Mouse (Mus musculus): ENCODE measurements around the gene Pik3r3.
A peak's percentile ranks its signal among the peaks of the same experiment; 100 is the strongest.
"Not testable (repeated sequence)": the region's sequence is repeated elsewhere in the genome, so short reads cannot be mapped to it uniquely, and the experiment has no call there.

Pik3r3 gene

DNA sequence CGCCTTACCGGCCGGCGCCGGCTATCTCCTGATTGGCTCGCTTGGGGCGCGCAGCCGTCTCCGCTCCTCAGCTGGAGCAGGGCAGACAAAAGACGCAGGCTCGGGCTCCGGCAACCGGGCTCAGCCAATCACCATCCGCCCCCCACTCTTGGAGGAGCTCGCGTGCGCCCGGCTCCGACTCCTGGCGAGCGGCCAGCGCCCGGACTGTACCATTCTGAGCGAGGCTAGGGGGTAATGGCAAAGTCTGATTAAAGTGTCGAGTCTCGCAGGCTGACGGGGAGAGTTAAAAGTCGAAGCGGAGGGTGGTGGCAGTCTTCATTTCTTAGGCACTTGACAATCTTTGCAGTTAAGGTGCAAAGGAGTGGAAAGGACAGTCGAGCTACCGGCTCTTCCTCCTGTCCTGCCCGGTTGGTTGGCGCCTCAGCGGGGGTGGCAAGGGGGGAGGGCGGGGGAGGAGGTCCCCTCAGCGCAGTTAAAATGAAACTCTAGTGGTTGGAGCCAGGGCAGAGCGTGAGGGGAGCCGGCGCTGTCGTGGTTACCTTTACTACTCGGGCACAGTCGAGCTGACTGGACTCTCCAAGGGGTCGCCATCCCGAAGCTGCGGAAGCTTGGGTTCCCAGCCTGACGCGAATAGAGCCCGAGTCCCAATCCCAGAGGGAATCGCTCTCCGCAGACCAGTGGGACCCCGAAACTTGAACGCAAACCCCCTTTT is at the start of gene Pik3r3:
Gene Pik3r3, plus strand, starts transcription at position 479 of the 712 bp plus-strand sequence.
- DNase-seq (ENCODE audit: low spot score in 2 of 2) = peak; percentile 97 to 98

DNA sequence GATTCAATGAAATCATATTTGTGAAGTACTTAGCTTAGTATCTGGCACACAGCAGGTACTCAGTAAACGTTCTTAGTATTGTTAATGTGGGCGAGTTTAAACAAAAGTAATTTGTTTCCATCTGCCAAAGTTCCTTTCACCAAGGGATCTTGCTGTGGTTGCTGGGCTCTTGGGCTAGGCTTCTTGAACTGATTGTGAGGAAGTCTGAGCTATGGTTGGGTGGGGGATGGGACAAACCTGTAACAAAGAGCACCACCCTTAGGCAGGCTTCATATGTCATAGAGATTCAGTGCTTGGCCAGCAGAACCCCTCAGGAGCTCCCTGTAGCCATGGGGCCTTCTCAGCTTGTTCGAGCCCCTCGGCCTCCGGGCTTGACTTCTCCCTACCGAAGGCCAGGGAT is 48.3 kb upstream of the Pik3r3 start, which contains the start of the genes 1700042G07Rik and Gm49337:
Gene 1700042G07Rik, plus strand, starts transcription at position 301 of the 400 bp plus-strand sequence.
Gene Gm49337, plus strand, starts transcription at position 313 of the 400 bp plus-strand sequence.
- DNase-seq (ENCODE audit: low spot score in 2 of 2) = no peak

DNA sequence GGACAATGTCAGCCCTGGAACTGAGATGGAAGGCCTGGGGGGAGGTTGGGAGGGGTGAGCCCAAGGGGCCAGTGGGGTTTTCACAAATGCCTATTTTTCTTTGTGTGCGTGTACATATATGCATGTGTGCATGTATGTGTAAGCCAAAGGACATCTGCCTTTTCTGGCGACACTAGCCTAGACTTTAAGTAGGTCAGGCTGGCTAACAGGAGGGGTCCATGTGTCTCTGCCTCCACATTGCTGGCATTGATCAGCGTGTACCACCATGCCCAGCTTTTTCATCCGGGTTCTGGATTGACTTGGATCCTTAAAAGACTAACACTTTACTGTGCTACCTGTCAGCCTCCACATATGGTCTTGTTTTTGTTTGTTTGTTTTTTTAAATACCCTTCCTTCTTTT is 47.7 kb upstream of the Pik3r3 start:
- no peak for DNase-seq (ENCODE audit: low spot score in 2 of 2)

DNA sequence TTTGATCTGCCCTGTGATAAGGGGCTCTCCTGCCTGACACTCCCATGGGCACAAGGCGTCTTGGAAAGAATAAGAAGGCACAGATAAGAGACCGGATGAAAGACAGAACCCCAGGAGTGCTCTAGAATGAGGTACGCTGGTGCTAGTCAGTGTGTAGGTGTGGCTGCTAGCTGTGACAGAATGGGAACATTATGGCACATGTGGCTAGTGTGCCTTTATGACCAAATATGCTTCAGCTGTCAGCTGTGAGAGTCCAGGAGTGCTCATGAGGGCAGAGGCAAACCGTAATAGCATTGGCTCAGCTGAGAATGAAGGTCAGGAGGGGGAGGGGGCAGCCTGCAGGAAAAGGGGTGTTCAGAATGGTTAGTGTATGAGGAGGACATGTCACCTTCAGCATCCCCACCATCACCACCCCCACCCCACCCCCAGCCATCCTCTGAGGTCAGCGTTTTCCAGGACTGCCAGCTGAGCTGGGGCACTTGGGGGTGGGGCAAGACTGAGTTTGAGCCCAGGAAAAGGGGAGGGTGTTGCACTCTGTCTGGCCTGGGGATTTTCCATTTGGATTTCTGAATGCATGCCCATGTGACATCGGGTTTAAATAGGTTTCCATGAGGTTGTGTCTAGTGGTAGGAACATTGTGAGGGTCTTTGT is 46.8 kb upstream of the Pik3r3 start:
- DNase-seq (ENCODE audit: low spot score in 2 of 2) = no peak

DNA sequence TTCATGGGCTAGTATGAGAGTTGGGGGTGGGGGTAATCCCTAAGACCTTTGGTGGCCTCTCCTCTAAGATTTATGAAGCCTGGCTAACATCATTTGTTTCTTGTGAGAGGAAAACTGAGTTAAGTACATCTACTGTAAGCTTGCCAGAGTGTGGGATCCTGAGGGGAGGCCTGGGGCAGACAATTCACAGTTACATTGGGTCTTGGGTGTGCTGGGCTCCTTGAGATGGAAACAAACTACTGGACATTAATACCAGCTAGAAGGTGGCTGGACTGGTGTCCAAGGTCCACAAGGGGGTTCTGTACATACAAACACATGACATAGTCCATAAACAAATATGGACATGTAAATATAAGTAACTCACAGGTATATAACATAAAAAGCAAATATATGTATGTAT is 46.3 kb upstream of the Pik3r3 start:
- DNase-seq (ENCODE audit: low spot score in 2 of 2) = no peak

DNA sequence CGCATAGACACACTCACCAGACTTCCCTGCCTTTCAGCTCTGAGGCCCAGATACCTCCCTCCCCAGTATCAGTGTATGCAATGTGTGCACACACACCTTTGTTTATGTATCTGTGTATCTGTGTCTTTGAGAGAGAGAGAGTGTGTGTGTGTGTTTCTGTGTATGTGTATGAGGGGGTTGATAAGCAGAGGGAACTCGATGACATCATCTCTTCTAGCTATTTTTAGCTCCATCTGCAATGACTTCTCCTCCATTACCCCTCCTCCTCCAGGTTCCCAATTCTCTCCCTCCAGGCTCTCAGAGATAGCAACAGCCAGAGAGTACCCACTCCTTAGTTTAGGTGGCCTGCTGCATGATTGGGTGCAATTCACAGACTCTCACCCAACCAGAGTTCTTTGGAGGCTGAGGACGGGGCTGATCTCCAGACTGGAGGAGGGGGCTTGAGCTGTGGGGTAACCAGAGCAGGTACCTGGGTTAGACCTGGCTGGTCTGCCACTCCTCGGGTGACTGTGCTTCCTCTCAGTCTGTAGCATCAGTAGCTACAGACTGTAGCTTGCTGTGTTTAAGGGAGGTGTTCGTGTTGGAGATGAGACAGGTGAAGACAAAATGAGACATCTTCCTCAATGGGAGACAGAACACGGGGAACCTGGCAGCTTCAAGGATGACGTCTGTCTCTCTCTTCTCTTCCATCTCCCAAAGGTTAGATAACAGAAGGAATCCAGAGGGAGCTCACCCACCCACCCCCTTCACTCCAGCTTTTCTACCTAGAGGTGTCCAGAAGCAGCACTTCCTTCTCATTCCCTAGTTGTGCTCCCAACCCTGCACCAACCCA is 45.5 kb upstream of the Pik3r3 start:
- peak; percentile 44 to 76 for DNase-seq (ENCODE audit: low spot score in 2 of 2)

DNA sequence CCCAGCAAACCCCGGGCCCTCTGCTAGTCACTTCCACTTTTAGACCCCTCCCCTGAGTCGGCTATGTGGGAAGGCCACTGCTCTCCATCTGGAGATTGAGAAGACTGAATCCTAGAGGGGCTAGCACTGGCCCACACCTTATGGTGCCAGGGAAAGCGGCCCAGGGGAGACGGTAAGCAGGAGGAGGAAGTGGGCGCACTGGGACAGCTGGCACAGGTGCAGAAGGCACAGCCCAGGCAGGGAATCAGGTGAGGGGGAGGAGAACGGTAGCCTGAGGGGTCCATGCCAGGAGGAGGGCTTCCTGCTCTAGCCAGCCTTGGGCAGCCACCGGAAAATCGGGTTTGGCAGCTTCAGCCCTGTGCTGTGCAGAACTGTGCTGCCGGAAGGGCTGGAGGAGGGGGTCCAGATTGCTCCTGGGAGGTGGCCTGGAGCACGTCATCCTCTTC is 44.9 kb upstream of the Pik3r3 start:
- peak in 1 of 2 experiments; percentile 62 for DNase-seq (ENCODE audit: low spot score in 2 of 2)

DNA sequence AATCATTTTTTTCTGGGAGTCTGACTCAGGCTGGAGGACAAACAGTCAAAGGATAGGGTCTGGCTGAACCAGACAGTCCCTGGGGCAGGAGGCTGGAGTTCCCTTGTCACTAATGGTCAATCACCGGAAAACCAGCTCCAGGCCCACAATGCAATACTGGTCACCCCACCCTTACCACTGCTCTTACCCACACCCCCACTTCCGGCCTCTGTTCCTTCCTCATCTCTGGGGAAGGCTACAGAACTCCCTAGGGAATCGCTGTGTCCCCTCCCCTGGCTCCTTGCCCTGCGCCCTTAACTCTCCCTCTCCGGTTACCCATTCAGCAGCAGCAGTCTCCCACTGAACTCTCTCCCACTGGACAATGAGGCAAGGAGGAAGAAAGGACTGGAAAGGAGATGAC is 44.3 kb upstream of the Pik3r3 start:
- DNase-seq (ENCODE audit: low spot score in 2 of 2) = no peak

DNA sequence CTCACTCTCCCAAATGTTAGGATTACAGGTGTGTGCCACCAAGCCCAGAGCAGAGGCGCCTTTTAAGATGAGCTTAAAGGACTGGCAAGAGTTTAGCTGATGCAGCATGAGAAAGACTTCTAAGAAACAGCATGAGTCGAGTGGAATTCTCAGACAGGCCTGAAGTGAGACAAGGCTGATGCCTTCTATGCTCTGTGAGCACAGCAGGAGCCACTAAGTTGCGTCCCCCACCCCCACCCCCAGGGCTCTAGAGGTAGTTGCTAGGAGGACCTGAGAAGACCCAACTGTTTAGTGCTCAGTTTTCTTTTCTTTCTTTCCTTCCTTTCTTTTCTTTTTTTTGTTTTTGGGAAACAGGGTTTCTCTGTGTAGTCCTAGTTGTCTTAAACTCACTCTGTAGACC is 39.3 kb upstream of the Pik3r3 start:
- DNase-seq (ENCODE audit: low spot score in 2 of 2) = no peak

DNA sequence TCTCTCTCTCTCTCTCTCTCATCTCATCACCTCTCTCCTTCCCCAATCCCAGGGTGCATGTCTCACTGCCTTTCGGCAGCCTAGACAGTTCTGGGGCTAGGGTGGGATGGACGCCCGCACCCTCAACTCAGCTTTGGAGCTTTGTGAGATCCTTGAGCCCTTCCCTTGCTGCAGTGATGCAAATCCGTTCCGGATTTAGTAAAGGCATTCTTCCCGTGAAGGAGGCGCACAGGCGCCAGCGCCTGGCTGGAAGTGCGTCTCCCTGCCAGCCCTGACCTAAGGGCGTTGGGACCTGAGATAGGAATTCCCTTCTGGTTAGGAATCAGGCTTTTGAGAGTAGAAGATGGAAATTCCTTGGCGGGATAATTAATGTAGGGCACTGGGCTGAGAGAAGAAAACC is 38.7 kb upstream of the Pik3r3 start:
- no peak for DNase-seq (ENCODE audit: low spot score in 2 of 2)

DNA sequence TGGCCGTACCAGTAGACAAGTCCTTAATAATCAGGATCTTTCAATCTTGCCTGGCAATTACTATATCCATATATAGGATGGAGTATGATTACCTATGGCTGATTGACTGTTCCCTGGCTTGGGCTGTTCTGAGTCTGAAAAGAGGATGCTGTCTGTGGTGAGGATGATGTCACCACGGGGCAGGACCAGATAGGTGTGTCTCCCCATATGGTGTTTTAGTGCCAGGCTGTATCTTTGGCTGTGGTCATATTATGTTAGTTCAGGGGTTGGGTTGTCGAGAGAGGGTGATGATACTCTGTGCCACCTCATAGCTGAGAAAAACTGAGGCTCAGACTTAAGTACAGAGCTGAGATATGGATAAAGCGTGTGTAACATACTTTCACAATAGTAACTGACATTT is 36.3 kb upstream of the Pik3r3 start:
- DNase-seq (ENCODE audit: low spot score in 2 of 2) = no peak

DNA sequence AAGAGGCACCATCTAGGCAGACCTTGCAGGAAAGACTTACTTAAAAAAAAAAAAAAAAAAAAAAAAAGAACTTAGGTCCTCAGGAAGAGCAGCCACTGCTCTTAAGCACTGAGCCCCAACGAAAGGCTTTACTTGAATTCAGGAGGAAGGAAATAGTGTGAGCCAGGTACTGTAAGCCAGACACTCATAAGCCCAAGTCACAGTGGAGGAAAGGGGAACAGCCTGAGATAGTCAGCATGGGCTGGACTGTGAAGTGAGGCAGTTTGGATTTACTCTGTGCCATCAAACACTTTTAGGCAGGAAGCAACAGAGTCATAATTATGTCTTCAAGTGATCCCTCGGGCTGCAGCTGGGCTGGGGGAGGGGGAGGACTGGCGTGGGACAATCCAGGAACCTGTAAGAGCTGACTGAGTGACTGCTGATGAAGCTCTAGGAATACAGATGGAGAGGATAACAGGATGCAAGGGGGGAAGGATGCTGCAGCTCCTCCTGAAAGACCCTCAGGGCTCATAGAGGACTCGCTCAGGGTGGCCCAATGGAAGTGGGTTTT is 29.1 kb upstream of the Pik3r3 start:
- DNase-seq (ENCODE audit: low spot score in 2 of 2) = no peak

DNA sequence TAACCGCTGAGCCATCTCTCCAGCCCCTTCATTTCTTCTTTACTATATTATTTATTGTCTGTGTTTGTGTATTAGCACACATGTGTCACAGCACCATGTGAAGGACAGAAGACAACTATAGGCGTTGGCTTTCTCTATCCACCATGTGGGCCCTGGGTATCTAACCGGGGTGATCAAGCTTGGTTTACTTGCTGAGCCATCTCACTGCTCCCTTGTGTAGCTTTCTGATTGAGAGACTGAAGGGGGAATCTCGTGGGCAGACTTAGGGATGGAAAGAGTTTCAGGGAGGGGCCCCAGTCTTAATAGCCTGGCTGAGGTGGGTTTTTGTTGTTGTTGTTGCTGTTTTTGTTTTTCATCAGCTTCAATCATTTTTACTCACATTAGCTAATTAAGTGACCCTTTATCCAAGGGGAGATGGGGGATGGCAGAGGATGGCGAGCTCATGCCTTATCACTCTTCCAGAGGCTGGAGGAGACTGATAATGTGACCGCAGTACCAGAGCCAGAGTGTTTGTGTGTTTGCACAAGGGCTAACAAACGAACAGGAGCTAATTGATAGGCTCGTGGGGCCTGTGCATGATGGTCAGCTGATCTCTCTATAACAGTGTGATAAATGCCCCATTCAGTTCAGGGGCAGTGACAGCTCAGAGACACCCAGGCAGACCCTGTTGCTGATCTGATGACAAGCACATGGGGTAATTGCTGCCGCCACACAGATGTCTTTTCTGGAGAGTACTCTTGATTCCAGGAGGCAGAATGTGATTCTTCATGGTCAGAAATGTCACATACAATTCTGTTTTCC is 27.6 kb upstream of the Pik3r3 start:
- DNase-seq (ENCODE audit: low spot score in 2 of 2) = no peak

DNA sequence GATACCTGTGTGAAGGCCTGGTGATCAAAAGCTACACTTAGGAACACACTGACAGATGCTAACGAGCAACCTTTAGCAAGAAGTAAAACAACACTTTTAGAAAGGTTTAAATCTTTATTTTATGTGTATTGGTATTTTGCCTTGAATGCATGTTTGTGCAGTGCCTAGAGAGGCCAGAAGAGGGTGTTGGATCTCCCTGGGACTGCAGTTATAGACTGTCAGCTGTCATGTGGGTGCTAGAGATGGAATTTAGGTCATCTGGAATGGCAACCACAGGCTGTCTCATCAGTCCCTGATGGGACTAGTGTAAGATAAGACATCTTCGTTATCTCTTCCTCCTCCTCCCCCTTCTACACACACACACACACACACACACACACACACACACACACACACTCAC is 23.0 kb upstream of the Pik3r3 start:
- DNase-seq (ENCODE audit: low spot score in 2 of 2) = no peak

DNA sequence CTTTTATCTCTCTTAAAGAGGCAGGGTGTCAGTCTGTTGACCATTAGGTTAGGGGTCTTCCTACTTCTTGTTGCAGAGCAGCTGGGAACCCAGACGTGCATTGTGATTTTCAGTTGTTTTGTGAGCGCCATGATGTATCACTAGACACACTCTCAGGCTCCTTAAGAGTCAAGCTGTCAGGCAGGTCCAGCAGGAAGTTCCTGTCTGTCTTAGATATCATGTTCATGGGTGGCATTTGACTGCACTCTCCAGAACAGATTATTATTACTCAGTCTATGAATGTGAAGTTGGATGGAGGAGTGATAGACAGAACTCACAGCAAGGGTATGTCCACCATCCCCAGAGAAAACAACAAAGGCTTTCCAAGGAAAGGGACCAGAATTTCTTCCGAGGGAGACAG is 17.0 kb upstream of the Pik3r3 start:
- DNase-seq (ENCODE audit: low spot score in 2 of 2) = no peak

DNA sequence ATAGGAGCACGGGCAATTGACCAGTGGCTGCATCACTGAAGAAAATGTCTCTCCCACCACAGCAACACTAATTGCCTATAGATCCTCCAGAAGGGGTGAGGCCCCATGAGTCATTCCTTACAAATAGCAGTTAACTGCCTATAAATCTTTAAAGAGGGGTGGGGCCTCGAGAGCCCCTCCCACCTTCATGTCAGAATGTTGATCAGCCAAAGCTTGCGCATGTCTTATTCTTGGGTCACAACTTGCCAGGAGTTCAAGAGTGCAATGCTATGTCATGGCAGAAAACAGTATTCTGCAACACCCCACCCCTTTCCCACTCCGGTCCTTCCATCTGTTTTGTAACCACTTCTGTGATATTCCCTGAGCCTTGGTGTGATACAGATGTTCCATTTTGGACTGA is 14.9 kb upstream of the Pik3r3 start:
- DNase-seq (ENCODE audit: low spot score in 2 of 2) = no peak

DNA sequence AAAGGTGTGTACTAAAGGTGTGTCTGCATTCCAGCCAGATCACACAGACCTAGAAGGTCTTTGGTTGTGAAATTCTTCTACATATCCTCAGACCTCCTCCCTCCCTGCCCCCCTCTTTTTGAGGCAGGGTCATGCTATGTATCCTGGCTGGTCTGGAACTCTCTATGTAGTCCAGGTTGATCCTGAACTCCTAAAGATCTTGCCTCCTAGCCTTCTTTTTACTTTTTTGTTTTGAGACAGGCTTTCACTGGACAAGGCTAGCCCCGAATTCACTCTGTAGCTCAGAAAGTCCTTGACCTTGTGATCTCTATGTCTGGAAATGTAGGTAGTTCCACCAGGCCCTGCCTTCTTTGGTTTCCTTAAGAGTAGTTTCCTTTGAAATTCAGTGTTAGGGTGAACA is 12.5 kb upstream of the Pik3r3 start:
- no peak for DNase-seq (ENCODE audit: low spot score in 2 of 2)

DNA sequence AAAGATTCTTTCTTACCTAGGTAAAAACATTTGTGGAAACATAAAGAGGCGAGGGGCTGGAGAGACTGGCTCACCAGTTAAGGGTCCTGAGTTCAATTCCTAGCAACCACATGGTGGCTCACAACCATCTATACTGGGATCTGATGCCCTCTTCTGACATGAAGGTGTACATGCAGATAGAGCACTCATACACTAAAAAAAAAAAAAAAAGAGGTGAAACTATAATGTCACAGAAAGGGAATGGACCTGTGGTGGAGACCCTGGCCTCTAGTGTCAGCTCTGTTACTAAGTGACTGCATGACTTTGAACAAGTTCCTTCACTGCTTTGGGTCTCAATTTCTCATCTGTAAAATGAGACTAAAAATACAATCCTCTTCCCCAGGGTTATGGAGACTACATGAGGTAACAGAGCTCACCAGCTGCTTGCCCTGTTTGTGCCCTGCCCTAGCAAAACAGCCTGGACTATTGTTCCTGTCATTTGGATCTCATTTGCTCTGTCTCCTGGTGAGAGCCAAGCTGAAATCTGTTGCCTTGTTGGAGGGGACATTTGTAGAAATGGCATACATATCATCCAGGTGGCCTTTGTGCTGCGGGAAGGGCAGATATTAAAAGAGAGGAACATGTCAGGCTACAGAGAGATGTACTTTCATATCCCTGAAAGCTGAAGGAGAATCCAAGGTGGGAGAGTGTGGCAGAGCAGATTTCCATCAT is 5.4 kb upstream of the Pik3r3 start:
- DNase-seq (ENCODE audit: low spot score in 2 of 2) = no peak

DNA sequence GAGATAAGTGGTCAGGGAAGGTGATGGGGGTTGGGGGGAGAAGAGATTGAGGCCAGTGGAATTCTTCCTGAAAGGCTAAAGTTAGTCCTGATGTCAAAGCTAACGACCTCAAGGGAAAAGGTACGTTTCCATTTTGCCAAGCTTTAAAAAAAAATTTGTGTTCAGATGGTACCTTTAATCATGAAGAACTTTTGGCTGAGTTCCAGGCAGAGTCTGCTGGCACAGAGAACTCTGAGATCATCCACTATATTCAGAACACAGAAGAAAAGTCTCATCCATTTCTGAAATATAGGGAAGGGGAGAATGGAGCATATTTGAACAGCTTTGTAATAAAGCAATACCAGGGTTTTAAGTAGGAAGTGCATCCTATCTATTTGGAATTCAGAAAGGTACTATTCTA is 4.4 kb upstream of the Pik3r3 start:
- peak; percentile 15 to 16 for DNase-seq (ENCODE audit: low spot score in 2 of 2)

DNA sequence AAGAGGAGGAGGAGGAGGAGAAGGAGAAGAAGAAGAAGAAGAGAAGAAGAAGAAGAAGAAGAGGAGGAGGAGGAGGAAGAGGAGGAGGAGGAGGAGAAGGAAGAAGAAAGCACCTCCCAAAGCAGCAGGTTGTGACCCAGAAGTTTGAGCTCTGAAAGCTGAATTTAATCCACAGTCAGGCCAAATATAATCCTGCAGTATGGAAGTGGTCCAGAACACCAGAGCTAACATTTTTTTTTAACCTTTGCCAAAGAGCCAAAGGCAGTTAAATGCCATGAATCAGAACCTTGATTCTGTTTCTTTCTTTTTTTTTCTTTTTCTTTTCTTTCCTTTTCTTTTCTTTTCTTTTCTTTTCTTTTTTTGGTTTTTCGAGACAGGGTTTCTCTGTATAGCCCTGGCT is 3.8 kb upstream of the Pik3r3 start:
- DNase-seq (ENCODE audit: low spot score in 2 of 2) = not testable (repeated sequence)

DNA sequence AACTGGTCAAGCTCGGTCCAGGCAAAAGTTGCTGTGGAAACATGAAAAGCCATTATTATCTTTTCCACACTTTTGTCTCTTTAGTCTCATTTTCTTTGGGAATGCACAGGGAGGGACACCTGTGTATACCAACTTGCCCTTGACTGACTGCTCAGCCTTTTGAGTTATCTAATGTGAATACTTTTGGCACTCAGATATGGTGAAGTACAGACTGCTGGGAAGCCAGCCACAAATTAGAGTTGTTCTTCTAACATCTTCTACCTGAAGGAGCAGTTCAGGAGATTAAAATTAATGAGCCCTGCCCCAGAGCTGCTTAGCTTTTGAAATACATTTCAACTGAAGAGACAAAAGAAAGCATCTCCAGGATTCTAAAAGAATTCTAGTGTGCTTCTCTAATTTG is 2.4 kb upstream of the Pik3r3 start:
- no peak for DNase-seq (ENCODE audit: low spot score in 2 of 2)
